Mouse (Mus musculus) olfactory bulb, adult 2 months (tissue): Measurements from ENCODE around the gene P2rx6.

ENCODE experiments used
- CTCF ChIP-seq: fragments of 200-500 bp; IDR thresholded peaks from 2 replicates; pipeline ENCODE4 v1.5.1; 2012; ENCODE audit warnings: low read depth, mild to moderate bottlenecking, low read length, moderate library complexity; ENCODE audit not compliant: insufficient read depth
- POLR2A ChIP-seq: fragments of 200-500 bp; IDR thresholded peaks from 2 replicates; pipeline ENCODE4 v1.6.1; 2012; ENCODE audit warnings: mild to moderate bottlenecking, low read depth, low read length, moderate library complexity; ENCODE audit not compliant: insufficient read depth

- TF ChIP-seq CTCF (no peak), POLR2A (no peak)
Measured at GRCm38 (mm10) chr16:17563580-17563979, 1.9 kb downstream of the P2rx6 start.
